8 mouse cellular contexts compared by ENCODE assay signal in the genomic region with DNA sequence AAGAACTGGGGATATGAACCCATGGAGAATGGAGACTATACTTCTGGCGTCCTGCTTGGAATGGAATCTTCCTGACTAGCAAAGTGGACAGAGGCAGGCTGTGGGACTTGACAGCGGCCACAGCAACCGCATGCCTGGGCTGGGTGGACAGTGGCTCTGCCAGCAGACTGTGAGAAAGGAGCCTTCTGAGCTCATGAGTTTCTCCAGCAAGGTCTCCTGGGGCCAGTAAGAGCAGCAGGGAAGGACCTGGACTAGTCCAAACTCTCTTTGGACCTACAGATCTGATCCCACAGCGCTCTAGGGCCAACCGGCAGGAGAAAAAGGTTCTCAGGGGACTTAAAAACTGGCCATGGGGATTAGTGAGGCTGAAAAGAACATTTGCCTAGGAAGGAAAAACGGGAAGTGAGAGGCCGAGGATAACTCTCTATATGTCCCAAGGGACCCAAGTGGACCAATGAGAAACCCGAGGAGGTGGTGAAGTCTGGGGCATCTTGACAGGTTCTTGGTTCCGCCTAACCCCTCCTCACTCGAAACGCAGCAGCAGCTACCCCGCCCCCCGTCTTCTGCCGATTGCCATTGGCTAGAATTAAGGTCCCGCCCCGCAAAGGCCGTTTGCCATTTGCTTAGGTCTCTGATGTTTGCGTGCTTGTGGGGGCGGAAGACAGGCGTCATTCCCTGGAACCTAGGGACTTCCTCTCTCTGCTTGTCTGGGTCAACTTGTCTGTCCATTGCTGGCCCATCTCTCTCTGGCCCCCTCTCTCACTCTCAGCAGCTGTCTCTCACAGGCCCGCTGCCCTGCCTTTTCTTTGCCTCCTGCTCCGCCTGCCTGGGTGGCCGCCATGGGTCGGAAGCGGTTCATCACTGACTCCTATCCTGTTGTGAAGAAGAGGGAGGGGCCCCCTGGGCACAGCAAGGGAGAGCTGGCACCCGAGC. TPM values are rescaled to one million over a fixed set of nuclear protein-coding genes. Genes with fewer than 3 reads are reported as not detected.
A peak's percentile ranks its signal among the peaks of the same experiment; 100 is the strongest.
DNase-seq lines count a peak whose midpoint lies in the region; ATAC-seq lines count a peak whose summit lies in the region.

Gene Pold4 (plus strand): TSS at position 647 of the 933 bp plus-strand sequence.

- peak within 1 kb of the TSS; percentile 88 for H3K27ac ChIP-seq in hindbrain, embryonic 15.5 days (replicated peaks)
- H3K27ac ChIP-seq in macrophage = peak within 1 kb of the TSS; percentile 97

- H3K4me3 ChIP-seq in hindbrain, embryonic 15.5 days = peak within 1 kb of the TSS; percentile 64
- peak within 1 kb of the TSS; percentile 40 for H3K4me3 ChIP-seq in macrophage (ENCODE audit: inconsistent target)

- 0 out of 2 replicates have a peak, but pooled peaks cover 9% of the 10 kb centered on the region for H3K27me3 ChIP-seq in hindbrain, embryonic 15.5 days

- 9% methylated on average over 26 of the region's 26 CpGs for WGBS in hindbrain, embryonic 15.5 days
- 12% methylated on average over 26 of the region's 26 CpGs for WGBS in macrophage (ENCODE audit: missing documents)

- peaks cover 14% of the 10 kb centered on the region for H3K4me1 ChIP-seq in hindbrain, embryonic 15.5 days (replicated peaks)

- no peaks in the 10 kb centered on the region for H3K9me3 ChIP-seq in hindbrain, embryonic 15.5 days

- H3K9ac ChIP-seq in hindbrain, embryonic 15.5 days = peak within 1 kb of the TSS; percentile 62

- no peaks in the 10 kb centered on the region for H3K79me2 ChIP-seq in macrophage (ENCODE audit: inconsistent target)

- H3K4me2 ChIP-seq in hindbrain, embryonic 15.5 days = peak within 1 kb of the TSS; percentile 87

- DNase-seq in T-cell, adult 2 months (ENCODE audit: low spot score) = peak; percentile 94
- peak; percentile 98 for DNase-seq in cerebellum, postnatal 36 days
- DNase-seq in frontal cortex, postnatal 36 days (ENCODE audit: low spot score in 2 of 2) = peak; percentile 96 to 98
- DNase-seq in left cerebral cortex, adult 18-20 months (ENCODE audit: low spot score in 2 of 2) = peak; percentile 98
- DNase-seq in right cerebral cortex, adult 18-20 months = peak; percentile 98
- DNase-seq in urinary bladder, postnatal 10 days (ENCODE audit: low spot score) = peak; percentile 86

- no peaks in the 10 kb centered on the region for H3K36me3 ChIP-seq in hindbrain, embryonic 15.5 days
- no peaks in the 10 kb centered on the region for H3K36me3 ChIP-seq in macrophage (ENCODE audit: inconsistent target)

- ATAC-seq in hindbrain, embryonic 15.5 days (ENCODE audit: low FRiP score, low read depth) = peak; percentile 94

RNA-seq across cellular contexts. Expression of gene Pold4, which starts in this region (rescaled TPM):
- 19.2 and 20.9 TPM in 2 replicates for polyA plus RNA-seq in hindbrain, embryonic 15.5 days (2015; fragmentation: Nextera tagmentation; extraction: Ambion mirVana)
- 10 to 100 TPM; 13.4 to 18.2 TPM for total RNA-seq in left cerebral cortex, adult 18-20 months (2021)
- total RNA-seq in macrophage (2018; cell fraction: chromatin; rRNA removed) = 10 to 100 TPM in 6 of 26 experiments, 1 to 10 TPM in 20; 2.3 to 16.2 (median 6.8) TPM
- total RNA-seq in macrophage (2018; cell fraction: cytosol; rRNA removed) = 10 to 100 TPM; 32.6 to 53.1 (median 46.7) TPM
- total RNA-seq in macrophage (2018; cell fraction: nucleus; rRNA removed) = 10 to 100 TPM in 19 of 26 experiments, 1 to 10 TPM in 7; 4.9 to 32.7 (median 13.5) TPM
- polyA plus RNA-seq in macrophage (2018) = 33.8 to 76.3 TPM (median 47.8 TPM) in 3 replicates

Comparison
In these comparisons a context has a peak if more than half of its experiments do, and no peak if none do; other contexts are left out.
1. Peak in every context shown above with its lines: DNase-seq, ATAC-seq, H3K4me3 ChIP-seq and H3K27ac ChIP-seq.